Mouse (Mus musculus): Measurements from ENCODE around the gene Wbp2.
"Not testable (repeated sequence)": the region's sequence is repeated elsewhere in the genome, so short reads cannot be mapped to it uniquely, and the experiment has no call there.

Gene Wbp2

GRCm38 (mm10) chr11:116108464-116109137 is 21.8 kb upstream of the Wbp2 start:
- no peak for DNase-seq

DNA sequence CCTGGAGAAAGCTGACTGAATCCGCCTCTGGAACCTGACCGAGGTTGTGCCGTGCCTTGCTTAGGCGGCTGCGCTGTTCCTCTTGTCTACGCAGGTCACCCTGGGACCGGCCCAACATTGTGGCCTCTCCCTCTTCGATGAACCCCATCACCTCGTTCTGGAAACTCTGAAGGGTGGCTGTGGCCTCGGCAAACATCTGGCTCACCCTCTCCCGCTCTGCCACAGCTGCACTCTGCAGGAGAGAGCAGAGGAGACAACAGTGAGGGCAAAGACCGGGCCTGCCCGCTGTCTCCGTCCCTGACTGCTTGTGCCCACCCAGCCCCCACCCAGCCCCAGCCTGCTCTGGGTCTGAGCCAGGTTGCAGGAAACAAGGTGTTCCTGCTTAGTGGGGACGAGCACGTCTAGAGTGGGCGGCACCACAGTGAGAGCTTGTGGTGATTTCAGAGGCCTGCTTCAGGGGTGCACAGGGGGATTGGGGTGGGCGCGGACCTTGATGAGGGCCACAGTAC is 21.0 kb upstream of the Wbp2 start:
- DNase-seq = no peak

- DNase-seq = no peak
Measured at GRCm38 (mm10) chr11:116106963-116107776, 20.4 kb upstream of the Wbp2 start.

DNA sequence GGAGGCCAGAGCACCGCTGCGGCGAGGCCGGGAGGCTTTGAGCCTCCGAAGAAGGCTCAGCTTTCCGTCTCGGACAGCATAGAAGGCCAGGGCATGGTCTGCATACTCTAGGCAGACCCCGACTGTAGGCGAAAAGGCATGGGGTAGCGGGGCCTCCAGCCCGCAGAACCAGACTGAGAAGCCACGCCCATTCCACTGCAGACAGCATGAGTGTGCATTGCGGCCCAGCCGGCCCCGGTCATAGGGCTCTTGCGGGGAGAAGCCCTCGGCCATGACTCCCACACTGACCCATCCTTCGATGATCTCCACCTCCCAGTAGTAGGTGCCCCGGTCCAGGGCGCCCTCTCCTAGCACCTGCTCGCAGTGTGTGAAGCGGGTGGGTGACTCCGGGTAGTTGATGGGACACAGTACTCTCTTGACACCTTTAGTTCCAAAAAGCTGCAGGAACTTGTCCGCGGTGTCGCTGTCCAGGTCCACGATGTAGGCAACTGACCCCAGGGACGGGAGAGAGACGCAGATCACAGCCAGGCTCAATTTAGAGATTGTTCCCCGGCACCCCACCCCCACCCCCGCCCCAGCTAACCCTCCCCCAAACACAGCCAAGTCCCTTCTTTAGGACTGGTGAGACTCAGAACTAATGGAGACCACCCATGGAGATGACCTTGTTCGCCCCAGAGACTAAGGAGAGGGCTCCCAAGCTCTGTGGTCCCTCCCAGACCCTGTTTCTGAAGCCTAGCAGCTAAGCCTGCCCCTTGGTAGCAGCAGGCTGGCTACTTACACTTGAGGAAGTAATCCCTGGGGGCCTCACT is 19.6 kb upstream of the Wbp2 start:
- no peak for DNase-seq

GRCm38 (mm10) chr11:116105065-116105464 is 18.3 kb upstream of the Wbp2 start:
- DNase-seq = no peak

DNA sequence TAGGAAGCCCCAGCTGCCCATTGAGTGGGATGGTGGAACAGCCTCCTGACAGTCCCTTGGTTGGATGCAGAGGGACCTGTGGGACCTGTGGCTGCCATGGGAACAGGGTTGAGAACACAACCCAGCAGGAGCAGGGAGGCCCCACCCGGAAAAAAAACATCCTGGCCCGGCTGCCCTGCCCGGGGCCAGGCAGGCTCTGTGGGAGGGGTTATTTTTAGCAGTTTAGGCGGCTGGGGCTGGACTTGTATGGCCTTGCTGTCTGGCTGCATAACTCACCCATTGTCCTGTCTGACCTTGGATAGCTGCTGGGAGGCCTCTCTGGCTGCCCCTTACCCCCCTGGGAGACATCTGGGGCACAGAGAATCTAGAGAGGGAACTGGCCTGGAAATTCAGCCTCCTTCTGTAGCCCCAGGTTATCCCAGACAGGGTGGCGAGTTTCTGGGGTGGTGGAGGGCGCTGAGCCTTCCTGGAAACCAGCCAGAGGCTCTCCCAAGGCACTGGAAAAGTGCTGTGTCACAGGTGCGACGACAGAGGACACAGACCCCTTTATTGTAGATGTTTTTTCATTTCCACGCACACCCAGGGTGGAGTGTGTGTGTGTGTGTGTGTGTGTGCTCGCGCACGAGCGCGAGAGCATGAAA is 17.3 kb upstream of the Wbp2 start:
- DNase-seq = no peak

GRCm38 (mm10) chr11:116103572-116103971 is 16.8 kb upstream of the Wbp2 start:
- DNase-seq = no peak

DNA sequence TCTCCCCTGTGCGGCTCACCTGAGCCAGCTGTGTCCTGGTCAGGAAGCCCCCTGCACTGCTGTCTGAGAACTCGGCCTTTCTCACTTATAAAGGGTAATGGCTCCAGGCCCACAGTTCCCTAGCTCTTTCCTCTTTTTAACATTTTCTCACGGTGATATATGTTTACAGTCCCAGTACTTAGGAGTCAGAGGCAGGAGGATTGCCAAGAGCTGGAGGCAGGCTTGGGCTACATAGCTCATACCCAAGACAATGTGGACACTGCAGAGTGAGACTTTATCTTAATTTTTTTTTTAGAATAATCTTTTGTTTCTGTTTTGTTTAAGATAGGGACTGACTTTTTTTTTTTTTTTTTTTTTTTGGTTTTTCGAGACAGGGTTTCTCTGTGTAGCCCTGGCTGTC is 15.7 kb upstream of the Wbp2 start:
- DNase-seq = no peak

DNA sequence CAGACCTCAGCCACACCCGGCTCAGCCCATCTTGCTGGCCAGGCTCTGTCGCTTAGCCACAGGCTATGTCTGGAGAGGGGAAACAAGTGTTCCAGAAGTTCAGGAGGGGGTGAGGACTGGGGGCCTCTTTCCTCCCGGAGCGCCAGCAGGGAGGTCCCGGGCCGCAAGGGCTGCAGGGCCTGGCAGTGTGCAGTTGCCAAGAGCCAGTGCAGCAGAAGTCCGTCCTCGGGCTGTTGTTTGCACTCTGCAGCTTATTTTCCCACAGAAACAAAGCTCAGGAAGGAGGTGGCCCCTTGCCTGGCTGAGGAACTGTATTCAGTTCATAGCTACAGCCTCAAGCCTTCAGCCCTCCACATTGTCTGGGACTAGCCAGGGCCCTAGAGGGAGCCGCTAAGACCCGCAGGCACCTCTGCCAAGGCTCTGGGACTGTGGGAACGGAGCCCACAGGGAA is 15.2 kb upstream of the Wbp2 start:
- no peak for DNase-seq

GRCm38 (mm10) chr11:116100839-116101238 is 14.0 kb upstream of the Wbp2 start:
- DNase-seq = no peak

- no peak for DNase-seq
Measured at GRCm38 (mm10) chr11:116100385-116100784, 13.6 kb upstream of the Wbp2 start.

DNA sequence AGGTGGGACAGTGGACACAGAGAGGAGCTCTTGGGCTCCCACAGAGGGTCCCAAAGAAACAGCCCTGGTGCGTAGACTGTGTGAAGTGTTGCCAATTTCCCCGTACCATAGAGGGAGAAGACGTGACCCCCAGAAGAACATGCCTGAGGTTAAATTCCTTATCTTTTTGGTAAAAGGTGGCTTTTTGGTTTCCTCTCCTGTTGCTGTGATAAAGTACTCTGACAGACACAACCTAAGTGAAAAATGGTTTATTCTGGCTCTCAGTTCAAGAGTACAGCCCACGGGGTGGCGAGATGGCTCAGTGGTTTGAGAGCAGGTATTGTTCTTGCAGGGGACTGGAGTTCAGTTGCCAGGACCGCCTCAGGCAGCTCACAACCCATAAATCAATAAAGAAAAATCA is 12.7 kb upstream of the Wbp2 start:
- DNase-seq = no peak

DNA sequence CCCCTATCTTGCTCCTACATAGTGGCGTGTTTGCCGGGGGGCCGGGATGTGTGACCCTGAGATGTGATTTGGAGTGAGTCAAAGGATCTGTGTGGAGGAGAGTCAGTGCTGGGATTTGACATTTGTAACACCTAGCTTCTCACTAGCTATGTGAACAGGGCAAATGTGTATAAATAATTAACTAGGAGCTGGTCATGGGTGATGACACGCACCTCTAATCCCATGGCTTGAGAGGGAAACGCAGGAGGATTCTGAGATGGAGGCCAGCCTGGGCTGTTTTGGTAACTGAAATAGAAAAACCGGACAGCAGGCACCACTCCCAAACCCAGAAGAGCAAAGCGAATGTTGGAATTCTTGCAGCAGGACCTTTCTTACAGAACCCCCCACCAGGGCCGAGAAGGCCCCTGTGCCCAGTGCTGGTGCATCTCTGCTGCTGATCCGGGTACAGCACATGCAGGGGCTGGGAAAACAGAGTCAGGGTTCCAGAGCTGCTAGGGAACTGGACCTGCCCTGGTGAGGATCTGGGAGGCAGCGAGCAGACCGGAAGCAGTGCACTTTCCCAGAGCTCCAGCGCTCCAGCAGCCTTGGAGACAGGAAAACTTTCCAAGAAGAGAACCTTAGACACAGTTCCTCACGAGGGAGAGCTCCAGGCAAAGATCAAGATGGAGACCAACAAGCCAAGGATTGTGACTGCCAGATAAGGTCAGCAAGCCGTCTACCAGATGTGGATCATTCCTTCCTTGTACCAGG is 12.1 kb upstream of the Wbp2 start:
- no peak for DNase-seq

GRCm38 (mm10) chr11:116096213-116097108 is 9.7 kb upstream of the Wbp2 start:
- no peak for DNase-seq

- DNase-seq = no peak
Measured at GRCm38 (mm10) chr11:116095573-116095972, 8.8 kb upstream of the Wbp2 start.

GRCm38 (mm10) chr11:116093771-116094565 is 7.2 kb upstream of the Wbp2 start:
- no peak for DNase-seq

- DNase-seq = not testable (repeated sequence)
Measured at GRCm38 (mm10) chr11:116092959-116093358, 6.2 kb upstream of the Wbp2 start.

GRCm38 (mm10) chr11:116091591-116091990 is 4.8 kb upstream of the Wbp2 start:
- no peak for DNase-seq

- no peak for DNase-seq
Measured at GRCm38 (mm10) chr11:116089545-116089944, 2.8 kb upstream of the Wbp2 start.

All from cerebellum, adult 9-10 months (tissue).